Mouse (Mus musculus): ENCODE results near the gene Hydin. TPM values are rescaled to one million over a fixed set of nuclear protein-coding genes. Genes with fewer than 3 reads are reported as not detected.
"Not testable (repeated sequence)": the region's sequence is repeated elsewhere in the genome, so short reads cannot be mapped to it uniquely, and the experiment has no call there.

Gene Hydin
- polyA plus RNA-seq, 1 experiment: not detected

GRCm38 (mm10) chr8:110319586-110319985 is 52.8 kb downstream of the Hydin start:
- Histone ChIP-seq H3K4me1 (ENCODE audit: control insufficient read depth, insufficient read depth, low read length) (peaks cover 4% of the 10 kb centered on the region; the same call in 1 of the 2 replicates), H3K4me3 (ENCODE audit: insufficient read depth, low read depth, low read length) (no peak overlapping the region), H3K27ac (ENCODE audit: insufficient read depth, low read depth, low read length) (no peak overlapping the region)
- 62% methylated on average over 4 of the region's 4 CpGs for WGBS
- TF ChIP-seq POLR2A (IDR thresholded peaks at IDR 0.05; ENCODE audit: insufficient read depth, low read depth, low read length) (no peak), CTCF (IDR thresholded peaks at IDR 0.05; ENCODE audit: insufficient read depth, low read depth, low read length) (no peak)

DNA sequence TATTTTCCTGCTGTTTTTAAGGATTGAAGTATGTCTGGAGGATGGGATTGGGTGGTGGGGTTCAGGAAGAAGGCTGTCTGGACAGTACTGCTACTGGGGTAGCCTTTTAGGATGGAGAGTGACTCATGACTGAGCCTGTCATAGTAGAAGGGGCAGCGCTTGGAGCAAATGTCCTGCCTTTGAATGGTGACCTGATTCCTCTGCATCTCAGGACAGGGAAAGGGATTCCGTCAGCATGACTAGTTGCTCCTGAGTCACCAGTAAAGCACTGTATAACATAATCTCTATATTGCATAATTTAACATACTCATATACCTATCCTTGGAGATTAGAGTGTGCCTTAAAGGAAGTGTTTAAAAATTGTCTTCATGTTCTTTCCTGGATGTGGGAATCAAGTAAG is 54.7 kb downstream of the Hydin start:
- no peak overlapping the region for H3K4me3 ChIP-seq (ENCODE audit: insufficient read depth, low read depth, low read length)
- 94% methylated on average over 2 of the region's 2 CpGs for WGBS
- no peak overlapping the region for H3K27ac ChIP-seq (ENCODE audit: insufficient read depth, low read depth, low read length)
- no peaks in the 10 kb centered on the region for H3K4me1 ChIP-seq (ENCODE audit: control insufficient read depth, insufficient read depth, low read length)
- TF ChIP-seq POLR2A (IDR thresholded peaks at IDR 0.05; ENCODE audit: insufficient read depth, low read depth, low read length) (no peak), CTCF (IDR thresholded peaks at IDR 0.05; ENCODE audit: insufficient read depth, low read depth, low read length) (no peak)

DNA sequence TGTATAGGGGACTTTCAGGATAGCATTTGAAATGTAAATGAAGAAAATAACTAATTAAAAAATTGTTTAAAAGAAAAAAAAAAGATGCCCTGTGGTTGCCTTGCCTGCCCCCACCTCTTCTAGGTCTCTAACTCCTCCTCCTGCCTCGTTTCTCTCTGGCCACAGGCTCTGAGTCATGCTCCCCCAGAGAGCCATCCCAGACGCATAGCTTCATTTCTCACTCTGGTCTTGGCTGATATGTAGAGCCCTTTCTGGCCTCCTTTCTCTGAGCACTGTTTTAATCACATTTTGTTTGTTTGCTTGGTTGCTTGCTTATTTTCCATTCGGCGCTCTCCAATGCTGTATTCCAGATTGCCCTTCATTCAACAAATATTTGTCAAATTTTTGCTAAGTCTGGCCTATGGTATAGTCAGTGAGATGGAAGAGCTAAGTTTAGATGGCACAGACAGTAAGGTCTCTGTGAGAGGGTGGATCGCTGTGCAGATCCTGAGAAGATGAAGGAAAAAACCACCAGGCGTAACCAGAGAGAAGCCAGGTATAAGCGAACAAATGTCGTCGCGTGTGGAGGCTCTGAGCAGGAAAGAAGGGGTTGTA is 57.3 kb downstream of the Hydin start:
- no peak overlapping the region for H3K27ac ChIP-seq (ENCODE audit: insufficient read depth, low read depth, low read length)
- 81% methylated on average over 10 of the region's 10 CpGs for whole genome bisulfite sequencing
- H3K4me1 ChIP-seq (ENCODE audit: control insufficient read depth, insufficient read depth, low read length): no peaks in the 10 kb centered on the region
- H3K4me3 ChIP-seq (ENCODE audit: insufficient read depth, low read depth, low read length): no peak overlapping the region
- TF ChIP-seq CTCF (IDR thresholded peaks at IDR 0.05; ENCODE audit: insufficient read depth, low read depth, low read length): no peak
- TF ChIP-seq POLR2A (IDR thresholded peaks at IDR 0.05; ENCODE audit: insufficient read depth, low read depth, low read length): no peak

DNA sequence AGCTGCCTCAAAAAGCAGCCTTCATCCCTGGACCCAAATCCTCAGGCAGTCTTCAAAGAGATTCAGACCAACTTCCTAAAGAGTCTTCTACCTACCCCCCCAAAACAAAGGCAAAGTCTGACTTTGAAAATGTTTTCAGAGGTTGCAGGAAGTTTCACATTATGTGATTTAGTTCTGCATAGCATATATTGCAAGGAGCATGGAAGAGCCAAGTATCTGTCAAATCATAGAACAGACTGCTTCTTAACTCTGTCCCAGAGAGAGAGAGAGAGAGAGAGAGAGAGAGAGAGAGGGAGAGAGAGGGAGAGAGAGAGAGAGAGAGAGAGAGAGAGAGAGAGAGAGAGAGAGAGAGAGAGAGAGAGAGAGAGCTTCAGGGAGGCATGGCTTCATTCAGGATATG is 60.3 kb downstream of the Hydin start:
- H3K4me3 ChIP-seq (ENCODE audit: insufficient read depth, low read depth, low read length); H3K27ac ChIP-seq (ENCODE audit: insufficient read depth, low read depth, low read length); H3K4me1 ChIP-seq (ENCODE audit: control insufficient read depth, insufficient read depth, low read length): not testable (repeated sequence)

- H3K4me3 ChIP-seq (ENCODE audit: insufficient read depth, low read depth, low read length): no peak overlapping the region
- H3K4me1 ChIP-seq (ENCODE audit: control insufficient read depth, insufficient read depth, low read length): peaks cover 2% of the 10 kb centered on the region; the same call in 1 of the 2 replicates
- WGBS: 57% methylated on average over 7 of the region's 7 CpGs
- no peak overlapping the region for H3K27ac ChIP-seq (ENCODE audit: insufficient read depth, low read depth, low read length)
- TF ChIP-seq CTCF (IDR thresholded peaks at IDR 0.05; ENCODE audit: insufficient read depth, low read depth, low read length) (no peak), POLR2A (IDR thresholded peaks at IDR 0.05; ENCODE audit: insufficient read depth, low read depth, low read length) (no peak)
Observed at GRCm38 (mm10) chr8:110333376-110333775, 66.6 kb downstream of the Hydin start.

GRCm38 (mm10) chr8:110339447-110339846 is 72.7 kb downstream of the Hydin start:
- no peak for TF ChIP-seq POLR2A (IDR thresholded peaks at IDR 0.05; ENCODE audit: insufficient read depth, low read depth, low read length)
- TF ChIP-seq CTCF (IDR thresholded peaks at IDR 0.05; ENCODE audit: insufficient read depth, low read depth, low read length): no peak
- Histone ChIP-seq H3K4me3 (ENCODE audit: insufficient read depth, low read depth, low read length) (no peak overlapping the region), H3K4me1 (ENCODE audit: control insufficient read depth, insufficient read depth, low read length) (no peaks in the 10 kb centered on the region), H3K27ac (ENCODE audit: insufficient read depth, low read depth, low read length) (no peak overlapping the region)
- 82% methylated on average over 2 of the region's 2 CpGs for WGBS

GRCm38 (mm10) chr8:110340090-110340703 is 73.4 kb downstream of the Hydin start:
- H3K4me1 ChIP-seq (ENCODE audit: control insufficient read depth, insufficient read depth, low read length): no peaks in the 10 kb centered on the region
- H3K4me3 ChIP-seq (ENCODE audit: insufficient read depth, low read depth, low read length): no peak overlapping the region
- no peak overlapping the region for H3K27ac ChIP-seq (ENCODE audit: insufficient read depth, low read depth, low read length)
- TF ChIP-seq CTCF (IDR thresholded peaks at IDR 0.05; ENCODE audit: insufficient read depth, low read depth, low read length): no peak
- no peak for TF ChIP-seq POLR2A (IDR thresholded peaks at IDR 0.05; ENCODE audit: insufficient read depth, low read depth, low read length)
- 80% methylated on average over 12 of the region's 12 CpGs for WGBS

DNA sequence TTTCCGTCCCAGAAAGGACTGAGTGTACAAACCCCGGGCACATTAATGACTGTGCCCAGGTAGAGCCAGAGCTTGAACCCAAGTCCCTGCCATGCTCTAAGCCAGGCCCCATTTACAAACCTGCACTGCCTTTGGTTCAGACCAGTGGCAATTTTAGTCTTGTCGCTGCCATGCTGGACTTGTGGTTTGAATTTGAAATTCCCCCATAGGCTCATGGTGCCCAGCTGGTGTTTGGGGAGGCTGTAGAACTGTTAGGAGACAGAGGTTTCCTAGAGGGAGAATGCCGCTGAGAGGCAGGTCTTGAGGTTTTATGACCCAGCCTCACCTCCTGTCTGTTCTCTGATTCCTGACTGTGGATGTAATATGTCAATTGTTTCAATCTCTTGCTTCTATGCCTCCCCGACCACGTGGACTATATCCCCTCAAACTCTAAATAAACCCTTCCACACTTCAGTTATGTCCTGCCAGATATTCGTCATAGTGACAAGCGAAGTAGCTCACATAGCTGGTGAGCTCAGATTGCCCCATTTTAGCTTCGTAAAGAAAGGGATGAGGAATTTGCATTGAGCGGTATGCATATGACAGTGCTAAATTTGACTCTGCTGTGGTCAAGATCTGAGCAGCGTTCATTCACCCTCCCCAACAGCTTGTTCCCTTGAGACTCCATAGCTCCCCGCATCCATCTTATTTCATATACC is 79.1 kb downstream of the Hydin start:
- Histone ChIP-seq H3K4me1 (ENCODE audit: control insufficient read depth, insufficient read depth, low read length) (no peaks in the 10 kb centered on the region), H3K4me3 (ENCODE audit: insufficient read depth, low read depth, low read length) (no peak overlapping the region), H3K27ac (ENCODE audit: insufficient read depth, low read depth, low read length) (no peak overlapping the region)
- no peak for TF ChIP-seq POLR2A (IDR thresholded peaks at IDR 0.05; ENCODE audit: insufficient read depth, low read depth, low read length)
- no peak for TF ChIP-seq CTCF (IDR thresholded peaks at IDR 0.05; ENCODE audit: insufficient read depth, low read depth, low read length)
- 94% methylated on average over 12 of the region's 12 CpGs for WGBS

GRCm38 (mm10) chr8:110346915-110347314 is 80.1 kb downstream of the Hydin start:
- H3K4me3 ChIP-seq (ENCODE audit: insufficient read depth, low read depth, low read length): no peak overlapping the region
- 85% methylated on average over 1 of the region's 1 CpGs for WGBS
- TF ChIP-seq CTCF (IDR thresholded peaks at IDR 0.05; ENCODE audit: insufficient read depth, low read depth, low read length): no peak
- H3K4me1 ChIP-seq (ENCODE audit: control insufficient read depth, insufficient read depth, low read length): no peaks in the 10 kb centered on the region
- no peak overlapping the region for H3K27ac ChIP-seq (ENCODE audit: insufficient read depth, low read depth, low read length)

Data from olfactory bulb, adult 2 months (tissue).